ENCODE assay signal across 9 mouse cellular contexts in genomic region chr6:95098366-95099109, GRCm38 (mm10). TPM values are rescaled to one million over a fixed set of nuclear protein-coding genes. Genes with fewer than 3 reads are reported as not detected.
DNase-seq lines count a peak whose midpoint lies in the region; ATAC-seq and TF ChIP-seq lines count a peak whose summit lies in the region.
"Had no signal": no experiment of that assay in that cellular context is flagged by ENCODE, and none has a peak within 500 bp of the region (broad histone marks: within the 10 kb centered on the region; RNA-seq: fewer than 3 reads in every experiment).

No protein-coding gene starts in this region.

- H3K27me3 ChIP-seq in kidney, postnatal 0 days (ENCODE audit: insufficient read depth, low read length): no peaks in the 10 kb centered on the region
- H3K27me3 ChIP-seq in liver, adult 2 months (ENCODE audit: control insufficient read depth, insufficient read depth, low read length): no peaks in the 10 kb centered on the region
- H3K27me3 ChIP-seq in neural tube, embryonic 11.5 days (ENCODE audit: control insufficient read depth, insufficient read depth, low read length): no peaks in the 10 kb centered on the region; the same call in 1 of the 2 replicates
- no peaks in the 10 kb centered on the region for H3K27me3 ChIP-seq in stomach, embryonic 16.5 days (ENCODE audit: control insufficient read depth, insufficient read depth, low read length)
- H3K27me3 ChIP-seq: embryonic facial prominence, embryonic 12.5 days had no signal

- no peaks in the 10 kb centered on the region for H3K36me3 ChIP-seq in kidney, postnatal 0 days (ENCODE audit: insufficient read depth, low read length)
- no peaks in the 10 kb centered on the region for H3K36me3 ChIP-seq in liver, adult 2 months (ENCODE audit: control insufficient read depth, insufficient read depth, low read length)
- H3K36me3 ChIP-seq in neural tube, embryonic 11.5 days (ENCODE audit: control insufficient read depth, insufficient read depth, low read length): no peaks in the 10 kb centered on the region
- no peaks in the 10 kb centered on the region for H3K36me3 ChIP-seq in stomach, embryonic 16.5 days (ENCODE audit: control insufficient read depth, insufficient read depth, low read length)
- H3K36me3 ChIP-seq: embryonic facial prominence, embryonic 12.5 days had no signal

- intact Hi-C loops in gastrocnemius, postnatal 14 days (cut with DNase I; ENCODE audit: low total_unique reads): loop anchor here (10.0 kb wide), 1 partner anchor 126 kb away; no protein-coding TSS in a partner anchor

- no peak overlapping the region for H3K27ac ChIP-seq in cortical plate, adult 2 months (ENCODE audit: insufficient read depth, low read length)
- no peak overlapping the region for H3K27ac ChIP-seq in kidney, postnatal 0 days
- H3K27ac ChIP-seq in liver, adult 2 months (replicated peaks; ENCODE audit: insufficient read depth, low read depth, low read length): no peak overlapping the region
- no peak overlapping the region for H3K27ac ChIP-seq in neural tube, embryonic 11.5 days (ENCODE audit: low read depth, low read length)
- no peak overlapping the region for H3K27ac ChIP-seq in stomach, embryonic 16.5 days (ENCODE audit: low read length)
- H3K27ac ChIP-seq: embryonic facial prominence, embryonic 12.5 days had no signal

- H3K9ac ChIP-seq in kidney, postnatal 0 days (ENCODE audit: low read depth, low read length): no peak overlapping the region
- no peak overlapping the region for H3K9ac ChIP-seq in liver, adult 2 months (ENCODE audit: low read depth, low read length)
- no peak overlapping the region for H3K9ac ChIP-seq in neural tube, embryonic 11.5 days (ENCODE audit: low read length)
- H3K9ac ChIP-seq in stomach, embryonic 16.5 days (ENCODE audit: low read length): no peak overlapping the region; the same call in 1 of the 2 replicates
- H3K9ac ChIP-seq: embryonic facial prominence, embryonic 12.5 days had no signal

- no peaks in the 10 kb centered on the region for H3K9me3 ChIP-seq in kidney, postnatal 0 days (replicated peaks; ENCODE audit: low read length)
- no peaks in the 10 kb centered on the region for H3K9me3 ChIP-seq in neural tube, embryonic 11.5 days (ENCODE audit: control insufficient read depth, low read length)
- H3K9me3 ChIP-seq in stomach, embryonic 16.5 days (replicated peaks; ENCODE audit: control insufficient read depth, low read length): no peaks in the 10 kb centered on the region
- H3K9me3 ChIP-seq: embryonic facial prominence, embryonic 12.5 days had no signal

- TF ChIP-seq CTCF in cortical plate, adult 2 months (IDR thresholded peaks at IDR 0.05; ENCODE audit: extremely low read depth, insufficient read depth, low read length): peak; percentile 93
- TF ChIP-seq CTCF in kidney, postnatal 0 days (IDR thresholded peaks at IDR 0.05; ENCODE audit: low read depth): peak; percentile 95
- peak; percentile 98 for TF ChIP-seq CTCF in liver, adult 2 months (IDR thresholded peaks at IDR 0.05; ENCODE audit: low read depth, low read length)

- no peaks in the 10 kb centered on the region for H3K4me1 ChIP-seq in cortical plate, adult 2 months (ENCODE audit: control insufficient read depth, insufficient read depth, low read length)
- H3K4me1 ChIP-seq in kidney, postnatal 0 days (replicated peaks; ENCODE audit: insufficient read depth, low read length): no peaks in the 10 kb centered on the region
- no peaks in the 10 kb centered on the region for H3K4me1 ChIP-seq in liver, adult 2 months (ENCODE audit: control insufficient read depth, insufficient read depth, low read length)
- H3K4me1 ChIP-seq in neural tube, embryonic 11.5 days (ENCODE audit: control insufficient read depth, insufficient read depth, low read length): peaks cover 3% of the 10 kb centered on the region; the same call in 1 of the 2 replicates
- H3K4me1 ChIP-seq in stomach, embryonic 16.5 days (ENCODE audit: control insufficient read depth, insufficient read depth, low read length): peaks cover 4% of the 10 kb centered on the region; the same call in 1 of the 2 replicates

- WGBS in kidney, postnatal 0 days: 16% methylated on average over 21 of the region's 21 CpGs
- WGBS in liver, adult 2 months: 17% methylated on average over 21 of the region's 21 CpGs
- 30% methylated on average over 21 of the region's 21 CpGs for WGBS in neural tube, embryonic 11.5 days
- 13% methylated on average over 21 of the region's 21 CpGs for WGBS in stomach, embryonic 16.5 days

- H3K79me2 ChIP-seq in liver, adult 2 months (ENCODE audit: control insufficient read depth, insufficient read depth, low read length): no peaks in the 10 kb centered on the region

- H3K4me2 ChIP-seq in kidney, postnatal 0 days (ENCODE audit: low read length): no peak overlapping the region
- H3K4me2 ChIP-seq in neural tube, embryonic 11.5 days (ENCODE audit: low read depth): no peak overlapping the region
- H3K4me2 ChIP-seq in stomach, embryonic 16.5 days (ENCODE audit: low read depth, low read length): peak overlapping the region; percentile 16; the same call in 1 of the 2 replicates
- H3K4me2 ChIP-seq: embryonic facial prominence, embryonic 12.5 days had no signal

- peak; percentile 61 for ATAC-seq in activated CD4-positive, CD25-positive, alpha-beta regulatory T cell, adult 4 months
- no peak for ATAC-seq in kidney, postnatal 0 days (replicated peaks; ENCODE audit: low FRiP score, low read depth)
- ATAC-seq in neural tube, embryonic 11.5 days (ENCODE audit: insufficient read depth, low FRiP score, low TSS enrichment): no peak
- peak; percentile 47; the same call in 1 of the 2 replicates for ATAC-seq in stomach, embryonic 16.5 days (ENCODE audit: insufficient read depth, low FRiP score)

- peak; percentile 89 for DNase-seq in 3T3-L1 (ENCODE audit: low read depth, low spot score)
- peak; percentile 79 for DNase-seq in gastrocnemius, postnatal 14 days
- DNase-seq in kidney, postnatal 0 days (ENCODE audit: low spot score): peak; percentile 90
- peak; percentile 50 for DNase-seq in liver, adult 2 months (ENCODE audit: extremely low read depth, low read depth, low spot score)
- peak; percentile 86 for DNase-seq in neural tube, embryonic 11.5 days (ENCODE audit: low spot score)

- H3K4me3 ChIP-seq in cortical plate, adult 2 months (ENCODE audit: insufficient read depth, low read length): no peak overlapping the region
- no peak overlapping the region for H3K4me3 ChIP-seq in kidney, postnatal 0 days (replicated peaks; ENCODE audit: low read depth, low read length)
- no peak overlapping the region for H3K4me3 ChIP-seq in liver, adult 2 months (ENCODE audit: insufficient read depth, low read depth, low read length)
- H3K4me3 ChIP-seq in neural tube, embryonic 11.5 days (ENCODE audit: low read depth, low read length): no peak overlapping the region
- no peak overlapping the region for H3K4me3 ChIP-seq in stomach, embryonic 16.5 days (replicated peaks; ENCODE audit: low read length)
- H3K4me3 ChIP-seq: embryonic facial prominence, embryonic 12.5 days had no signal

- TF ChIP-seq POLR2A in cortical plate, adult 2 months (IDR thresholded peaks at IDR 0.05; ENCODE audit: extremely low read depth, insufficient read depth, low read length): no peak
- TF ChIP-seq POLR2A in liver, adult 2 months (IDR thresholded peaks at IDR 0.05; ENCODE audit: extremely low read depth, insufficient read depth, low read length): no peak

RNA-seq across cellular contexts. Expression of gene Kbtbd8, which starts 18.5 kb away (rescaled TPM):
- polyA plus RNA-seq in activated CD4-positive, CD25-positive, alpha-beta regulatory T cell, adult 4 months (2017; shearing (Covaris generic)): 1 to 10 TPM; 2.3 to 3.2 TPM
- polyA plus RNA-seq in cortical plate, adult 2 months (2012; rRNA removed): 3.3 and 3.7 TPM in 2 replicates
- total RNA-seq in gastrocnemius, postnatal 14 days (2021): 1 to 10 TPM; 1.1 to 1.4 TPM
- 1.4 and 1.6 TPM in 2 replicates for polyA plus RNA-seq in kidney, postnatal 0 days (2015; fragmentation: Nextera tagmentation; extraction: Ambion mirVana)
- 0.83 and 1.0 TPM in 2 replicates for total RNA-seq in liver, adult 2 months (2014; rRNA removed)
- polyA plus RNA-seq in liver, adult 2 months (2012; rRNA removed): 0.22 and 0.24 TPM in 2 replicates
- polyA plus RNA-seq in neural tube, embryonic 11.5 days (2014; fragmentation: Nextera tagmentation; extraction: Ambion mirVana): 10.7 and 12.8 TPM in 2 replicates
- 4.1 and 4.2 TPM in 2 replicates for polyA plus RNA-seq in stomach, embryonic 16.5 days (2015; fragmentation: Nextera tagmentation; extraction: Ambion mirVana)

Comparison
In these comparisons a context has a peak if more than half of its experiments do, and no peak if none do; other contexts are left out.
1. ATAC-seq: peak in activated CD4-positive, CD25-positive, alpha-beta regulatory T cell, adult 4 months (single experiment) and stomach, embryonic 16.5 days (single experiment); none in kidney, postnatal 0 days (single experiment) and neural tube, embryonic 11.5 days (single experiment).
2. Peak in every context shown above with its lines, with median percentiles within 50 percentile points of each other: DNase-seq and CTCF ChIP-seq.